Mouse (Mus musculus) embryonic facial prominence, embryonic 15.5 days (tissue): ENCODE data around the gene Snx25. TPM values are rescaled to one million over a fixed set of nuclear protein-coding genes. Genes with fewer than 3 reads are reported as not detected.

Experiments used
- ATAC-seq: fragments of 200-750 bp; cut with Nextera tagmentation; 2 replicates; pipeline ENCODE4 v1.8.0; 2017; ENCODE audit warnings: low read depth, moderate TSS enrichment; ENCODE audit not compliant: insufficient number of reproducible peaks, low FRiP score, low TSS enrichment
- H3K27ac ChIP-seq: fragments of 300-500 bp; sonication (generic); replicated peaks from 2 replicates; pipeline ENCODE4 v1.5.1; 2015; ENCODE audit warnings: mild to moderate bottlenecking, inconsistent platforms
- H3K27me3 ChIP-seq: fragments of 300-500 bp; sonication (generic); 2 replicates; pipeline ENCODE4 v1.6.1; 2015; ENCODE audit warnings: inconsistent platforms
- H3K36me3 ChIP-seq: fragments of 300-500 bp; sonication (generic); 2 replicates; pipeline ENCODE4 v1.6.1; 2015; ENCODE audit warnings: mild to moderate bottlenecking, inconsistent platforms
- H3K4me1 ChIP-seq: fragments of 300-500 bp; sonication (generic); 2 replicates; pipeline ENCODE4 v1.6.1; 2015; ENCODE audit warnings: inconsistent platforms
- H3K4me2 ChIP-seq: fragments of 300-500 bp; sonication (generic); replicated peaks from 2 replicates; pipeline ENCODE4 v1.6.1; 2015; ENCODE audit warnings: mild to moderate bottlenecking, inconsistent platforms
- H3K4me3 ChIP-seq: fragments of 300-500 bp; sonication (generic); replicated peaks from 2 replicates; pipeline ENCODE4 v1.5.1; 2015; ENCODE audit warnings: mild to moderate bottlenecking, inconsistent platforms
- H3K9ac ChIP-seq: fragments of 300-500 bp; sonication (generic); 2 replicates; pipeline ENCODE4 v1.6.1; 2015; ENCODE audit warnings: inconsistent platforms
- H3K9me3 ChIP-seq: fragments of 300-500 bp; sonication (generic); replicated peaks from 2 replicates; pipeline ENCODE4 v1.6.1; 2016; ENCODE audit warnings: inconsistent platforms
- WGBS: fragments of 180-500 bp; shearing (Covaris S2); methylation state at CpG from one replicate; pipeline ENCODE4 v1.1.7; 2015; 5-methylcytosine and 5-hydroxymethylcytosine counted together
- polyA plus RNA-seq: library from polyadenylated mRNA; unstranded; fragments of >200 nt; fragmentation: Nextera tagmentation; extraction: Ambion mirVana; gene quantifications from 2 replicates; pipeline ENCODE4 v1.2.1, GENCODE M21; 2015

Gene Snx25
- polyA plus RNA-seq, 1 experiment from 2014 or later, result 5.2 TPM

GRCm38 (mm10) chr8:45988189-45988588 is 163.8 kb downstream of the Snx25 start:
- Histone ChIP-seq H3K9ac (no peak overlapping the region), H3K4me3 (no peak overlapping the region), H3K36me3 (peaks cover 25% of the 10 kb centered on the region), H3K9me3 (no peaks in the 10 kb centered on the region), H3K4me2 (no peak overlapping the region), H3K27ac (no peak overlapping the region), H3K27me3 (no peaks in the 10 kb centered on the region), H3K4me1 (no peaks in the 10 kb centered on the region)
- 43% methylated on average over 2 of the region's 2 CpGs for WGBS
- ATAC-seq, result no peak

GRCm38 (mm10) chr8:45986665-45987064 is 165.3 kb downstream of the Snx25 start:
- Histone ChIP-seq H3K9ac (no peak overlapping the region), H3K4me3 (no peak overlapping the region), H3K9me3 (no peaks in the 10 kb centered on the region), H3K4me2 (no peak overlapping the region), H3K27ac (no peak overlapping the region), H3K27me3 (no peaks in the 10 kb centered on the region), H3K4me1 (no peaks in the 10 kb centered on the region), H3K36me3 (peaks cover 39% of the 10 kb centered on the region)
- WGBS, result 69% methylated on average over 3 of the region's 3 CpGs
- no peak for ATAC-seq

Other genes with a start within 250 kb of the Snx25 start
- gene Ccdc110, start 217.5 kb downstream of the Snx25 start, polyA plus RNA-seq, result not detected in 2 replicates
- 9.2 and 11.0 TPM in 2 replicates for gene 1700029J07Rik, start 176.9 kb downstream of the Snx25 start, polyA plus RNA-seq
- 94.6 and 100 TPM in 2 replicates for gene Ufsp2, start 176.6 kb downstream of the Snx25 start, polyA plus RNA-seq
- gene Lrp2bp, start 152.9 kb downstream of the Snx25 start, polyA plus RNA-seq, result 0.72 and 1.3 TPM in 2 replicates
- gene Ankrd37, start 146.5 kb downstream of the Snx25 start, polyA plus RNA-seq, result 30.8 and 34.1 TPM in 2 replicates
- gene Cfap97, start 388 bp downstream of the Snx25 start, polyA plus RNA-seq, result 22.6 and 25.9 TPM in 2 replicates
- gene Slc25a4, start 59.1 kb upstream of the Snx25 start, polyA plus RNA-seq, result 459 and 483 TPM in 2 replicates
- 0.28 and 1.6 TPM in 2 replicates for gene Helt, start 142.5 kb upstream of the Snx25 start, polyA plus RNA-seq